Mouse (Mus musculus) midbrain, embryonic 10.5 days (tissue): ENCODE measurements around the gene Figla. TPM values are rescaled to one million over a fixed set of nuclear protein-coding genes. Genes with fewer than 3 reads are reported as not detected.
"Not testable (repeated sequence)": the region's sequence is repeated elsewhere in the genome, so short reads cannot be mapped to it uniquely, and the experiment has no call there.

Experiments
- DNase-seq: peaks from one replicate; pipeline ENCODE4 v3.0.0-alpha.2; 2017; ENCODE audit warnings: low spot score
- H3K27ac ChIP-seq: fragments of 300-500 bp; sonication (generic); replicated peaks from 2 replicates; pipeline ENCODE4 v1.5.1; 2016; ENCODE audit warnings: mild to moderate bottlenecking
- H3K27me3 ChIP-seq: fragments of 300-500 bp; sonication (generic); 2 replicates; pipeline ENCODE4 v1.6.1; 2016; ENCODE audit warnings: low read depth, mild to moderate bottlenecking; ENCODE audit not compliant: poor library complexity, severe bottlenecking
- H3K36me3 ChIP-seq: fragments of 300-500 bp; sonication (generic); 2 replicates; pipeline ENCODE4 v1.6.1; 2016; ENCODE audit warnings: mild to moderate bottlenecking, moderate library complexity
- H3K4me1 ChIP-seq: fragments of 300-500 bp; sonication (generic); 2 replicates; pipeline ENCODE4 v1.6.1; 2016
- H3K4me3 ChIP-seq: fragments of 300-500 bp; sonication (generic); 2 replicates; pipeline ENCODE4 v1.5.1; 2016; ENCODE audit warnings: mild to moderate bottlenecking, moderate library complexity
- H3K9me3 ChIP-seq: fragments of 300-500 bp; sonication (generic); replicated peaks from 2 replicates; pipeline ENCODE4 v1.6.1; 2016; ENCODE audit warnings: mild to moderate bottlenecking
- whole genome bisulfite sequencing: fragments of 180-500 bp; shearing (Covaris S2); methylation state at CpG from one replicate; pipeline ENCODE4 v1.1.7; 2016; 5-methylcytosine and 5-hydroxymethylcytosine counted together
- polyA plus RNA-seq: library from polyadenylated mRNA; unstranded; fragments of >200 nt; fragmentation: Nextera tagmentation; extraction: Ambion mirVana; gene quantifications from 2 replicates; pipeline ENCODE4 v1.2.1, GENCODE M21; 2016

Figla gene
- polyA plus RNA-seq, 1 experiment from 2014 or later, result not detected

GRCm38 (mm10) chr6:86004271-86005148 is 11.5 kb upstream of the Figla start:
- H3K9me3 ChIP-seq, result no peaks in the 10 kb centered on the region
- H3K27ac ChIP-seq, result no peak overlapping the region
- peaks cover 4% of the 10 kb centered on the region for H3K4me1 ChIP-seq
- 0 out of 2 replicates have a peak overlapping the region, but pooled peaks have one; percentile 9 for H3K4me3 ChIP-seq
- no peaks in the 10 kb centered on the region for H3K36me3 ChIP-seq
- no peaks in the 10 kb centered on the region for H3K27me3 ChIP-seq
- DNase-seq, result peak; percentile 84
- WGBS, result 16% methylated on average over 18 of the region's 18 CpGs

GRCm38 (mm10) chr6:86009980-86010379 is 6.0 kb upstream of the Figla start:
- no peak overlapping the region for H3K4me3 ChIP-seq
- H3K4me1 ChIP-seq, result no peaks in the 10 kb centered on the region; the same call in 1 of the 2 replicates
- H3K27me3 ChIP-seq, result no peaks in the 10 kb centered on the region
- H3K36me3 ChIP-seq, result no peaks in the 10 kb centered on the region
- DNase-seq, result peak; percentile 40
- no peak overlapping the region for H3K27ac ChIP-seq
- 35% methylated on average over 4 of the region's 4 CpGs for WGBS
- H3K9me3 ChIP-seq, result no peaks in the 10 kb centered on the region

- not testable (repeated sequence) for H3K27ac ChIP-seq, DNase-seq, H3K27me3 ChIP-seq, H3K9me3 ChIP-seq, H3K36me3 ChIP-seq, H3K4me1 ChIP-seq, H3K4me3 ChIP-seq
- 80% methylated on average over 5 of the region's 5 CpGs for WGBS
Observed at GRCm38 (mm10) chr6:86014812-86015211, 1.2 kb upstream of the Figla start.

GRCm38 (mm10) chr6:86016793-86017350 is 901 bp downstream of the Figla start:
- no peak for DNase-seq
- Histone ChIP-seq H3K4me3 (no peak overlapping the region), H3K36me3 (no peaks in the 10 kb centered on the region), H3K4me1 (no peaks in the 10 kb centered on the region), H3K27me3 (no peaks in the 10 kb centered on the region), H3K27ac (no peak overlapping the region), H3K9me3 (no peaks in the 10 kb centered on the region)
- WGBS, result 87% methylated on average over 23 of the region's 23 CpGs

GRCm38 (mm10) chr6:86019415-86020237 is 3.7 kb downstream of the Figla start:
- H3K4me3 ChIP-seq, result no peak overlapping the region
- 75% methylated on average over 4 of the region's 4 CpGs for WGBS
- DNase-seq, result no peak
- no peak overlapping the region for H3K27ac ChIP-seq
- H3K27me3 ChIP-seq, result no peaks in the 10 kb centered on the region
- H3K36me3 ChIP-seq, result no peaks in the 10 kb centered on the region
- no peaks in the 10 kb centered on the region for H3K9me3 ChIP-seq
- no peaks in the 10 kb centered on the region for H3K4me1 ChIP-seq

GRCm38 (mm10) chr6:86020948-86021347 is 5.0 kb downstream of the Figla start:
- Histone ChIP-seq H3K36me3 (no peaks in the 10 kb centered on the region), H3K4me1 (no peaks in the 10 kb centered on the region), H3K27ac (no peak overlapping the region), H3K9me3 (no peaks in the 10 kb centered on the region), H3K4me3 (no peak overlapping the region), H3K27me3 (no peaks in the 10 kb centered on the region)
- 16% methylated on average over 3 of the region's 3 CpGs for WGBS
- peak; percentile 51 for DNase-seq

GRCm38 (mm10) chr6:86026632-86027292 is 10.8 kb downstream of the Figla start:
- Histone ChIP-seq H3K4me3 (no peak overlapping the region), H3K36me3 (no peaks in the 10 kb centered on the region), H3K27ac (no peak overlapping the region), H3K4me1 (peaks cover 33% of the 10 kb centered on the region), H3K27me3 (peaks cover 48% of the 10 kb centered on the region), H3K9me3 (no peaks in the 10 kb centered on the region)
- 84% methylated on average over 8 of the region's 8 CpGs for WGBS
- no peak for DNase-seq

- no peaks in the 10 kb centered on the region for H3K36me3 ChIP-seq
- peaks cover 48% of the 10 kb centered on the region for H3K27me3 ChIP-seq
- H3K4me1 ChIP-seq, result peaks cover 33% of the 10 kb centered on the region
- 75% methylated on average over 2 of the region's 2 CpGs for WGBS
- H3K9me3 ChIP-seq, result no peaks in the 10 kb centered on the region
- H3K27ac ChIP-seq, result peak overlapping the region; percentile 91
- no peak for DNase-seq
- H3K4me3 ChIP-seq, result peak overlapping the region; percentile 68
Observed at GRCm38 (mm10) chr6:86028150-86028549, 12.2 kb downstream of the Figla start.

GRCm38 (mm10) chr6:86028601-86029322 is 12.8 kb downstream of the Figla start, which contains the start of gene Add2:
Gene Add2, plus strand, starts transcription at chr6:86028681.
- peak within 1 kb of the TSS; percentile 91 for H3K27ac ChIP-seq
- under 1% methylated on average over 56 of the region's 56 CpGs for WGBS
- H3K9me3 ChIP-seq, result no peaks in the 10 kb centered on the region
- peak within 1 kb of the TSS; percentile 68 for H3K4me3 ChIP-seq
- H3K27me3 ChIP-seq, result peaks cover 48% of the 10 kb centered on the region
- H3K36me3 ChIP-seq, result no peaks in the 10 kb centered on the region
- DNase-seq, result peak; percentile 83
- peaks cover 37% of the 10 kb centered on the region for H3K4me1 ChIP-seq

GRCm38 (mm10) chr6:86029323-86029713 is 13.3 kb downstream of the Figla start:
- 11% methylated on average over 6 of the region's 6 CpGs for WGBS
- DNase-seq, result no peak
- Histone ChIP-seq H3K27ac (peak overlapping the region; percentile 91), H3K9me3 (no peaks in the 10 kb centered on the region), H3K36me3 (no peaks in the 10 kb centered on the region), H3K4me1 (peaks cover 38% of the 10 kb centered on the region), H3K27me3 (peaks cover 48% of the 10 kb centered on the region), H3K4me3 (peak overlapping the region; percentile 68)

GRCm38 (mm10) chr6:86031527-86031926 is 15.6 kb downstream of the Figla start:
- H3K9me3 ChIP-seq, result no peaks in the 10 kb centered on the region
- no peak for DNase-seq
- H3K36me3 ChIP-seq, result no peaks in the 10 kb centered on the region
- no peak overlapping the region for H3K27ac ChIP-seq
- H3K4me1 ChIP-seq, result peaks cover 38% of the 10 kb centered on the region
- H3K4me3 ChIP-seq, result no peak overlapping the region
- H3K27me3 ChIP-seq, result peaks cover 42% of the 10 kb centered on the region
- 90% methylated on average over 2 of the region's 2 CpGs for WGBS

GRCm38 (mm10) chr6:86033635-86034034 is 17.7 kb downstream of the Figla start:
- Histone ChIP-seq H3K4me1 (peaks cover 29% of the 10 kb centered on the region), H3K36me3 (no peaks in the 10 kb centered on the region), H3K4me3 (no peak overlapping the region), H3K27me3 (peaks cover 26% of the 10 kb centered on the region), H3K27ac (no peak overlapping the region), H3K9me3 (no peaks in the 10 kb centered on the region)
- WGBS, result 68% methylated on average over 1 of the region's 1 CpGs
- no peak for DNase-seq
